Mouse (Mus musculus): ENCODE measurements around the gene Tmem86b. TPM values are rescaled to one million over a fixed set of nuclear protein-coding genes. Genes with fewer than 3 reads are reported as not detected.
A peak's percentile ranks its signal among the peaks of the same experiment; 100 is the strongest.

Gene Tmem86b
- polyA plus RNA-seq, 1 experiment from 2014 or later, result 2.0 TPM

DNA sequence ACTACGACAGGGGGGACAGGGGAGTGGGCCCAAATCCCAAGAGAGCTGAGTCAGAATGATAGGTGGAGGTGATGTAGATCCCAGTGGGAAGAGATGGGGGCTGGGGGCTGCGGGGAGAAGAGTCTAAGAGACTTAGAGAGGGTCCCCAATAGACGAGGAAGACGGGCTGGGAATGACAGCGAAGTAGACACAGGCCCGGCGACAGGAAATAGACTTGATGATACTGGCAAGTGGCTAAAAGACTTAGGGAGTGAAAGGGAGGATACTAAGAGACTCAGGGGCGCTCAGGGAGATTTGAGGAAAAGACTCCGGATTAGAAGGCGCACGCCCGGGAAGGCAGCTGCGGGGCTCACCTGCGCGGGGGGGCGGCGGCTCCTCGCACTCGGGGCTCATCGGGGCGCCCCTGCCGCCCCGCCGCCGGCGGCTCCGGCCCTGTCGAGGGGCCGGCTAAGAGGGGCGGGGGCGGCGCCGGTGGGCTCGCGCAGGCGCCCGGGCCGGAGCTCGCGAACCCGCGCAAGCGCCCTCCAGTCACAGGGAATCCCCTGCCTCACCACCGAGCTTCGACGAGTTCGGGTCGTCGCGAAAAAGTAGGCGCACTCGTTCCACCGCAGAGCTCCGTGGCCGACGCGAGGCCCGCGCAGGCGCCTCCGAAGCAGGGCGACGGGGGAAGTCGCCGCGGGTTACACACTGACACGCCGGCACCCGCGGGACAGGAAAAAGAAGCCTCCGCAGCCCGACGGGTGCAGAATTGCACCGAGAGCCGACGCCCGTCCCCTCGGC, 27.1 kb upstream of the Tmem86b start:
- H3K4me2 ChIP-seq, result peak overlapping the region; percentile 78
- peak overlapping the region; percentile 94 for H3K9ac ChIP-seq
- peaks cover 49% of the 10 kb centered on the region for H3K4me1 ChIP-seq
- H3K9me3 ChIP-seq, result no peaks in the 10 kb centered on the region
- WGBS, result under 1% methylated on average over 78 of the region's 78 CpGs
- H3K4me3 ChIP-seq, result peak overlapping the region; percentile 83
- H3K27me3 ChIP-seq, result no peaks in the 10 kb centered on the region
- H3K27ac ChIP-seq, result peak overlapping the region; percentile 97
- ATAC-seq (ENCODE audit: insufficient number of reproducible peaks, insufficient read depth, low FRiP score, low TSS enrichment, low read depth), result peak; percentile 46
- H3K36me3 ChIP-seq, result peaks cover 10% of the 10 kb centered on the region

DNA sequence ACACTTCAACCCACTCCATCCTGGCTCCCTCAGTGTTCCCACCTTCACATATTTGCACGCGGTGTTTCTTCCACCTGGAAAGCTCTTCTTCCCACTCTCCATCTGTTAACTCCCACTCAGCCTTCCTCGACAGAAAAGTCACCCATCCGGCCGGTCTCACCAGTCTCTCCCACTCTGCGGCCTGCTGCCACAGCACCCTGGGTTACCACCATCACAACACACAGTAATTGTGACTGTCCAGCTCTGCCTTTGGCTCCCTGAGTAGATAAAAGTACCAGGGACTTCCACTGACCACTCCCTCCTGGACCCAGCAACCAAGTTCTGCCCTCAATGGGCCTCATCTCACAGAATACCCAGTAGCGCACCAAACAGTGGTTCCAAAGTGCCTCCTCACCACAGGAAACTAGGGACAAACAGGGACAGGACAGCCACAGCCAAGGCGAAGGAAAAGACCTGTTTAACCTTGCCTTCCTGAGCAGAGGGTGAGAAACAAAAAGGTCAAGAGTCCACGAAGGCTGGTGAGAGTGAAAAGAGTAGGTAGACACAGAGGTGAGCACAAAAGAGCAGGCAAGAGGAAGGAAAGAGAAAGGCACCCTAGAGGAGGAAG, 26.4 kb upstream of the Tmem86b start:
- no peak for ATAC-seq (ENCODE audit: insufficient number of reproducible peaks, insufficient read depth, low FRiP score, low TSS enrichment, low read depth)
- Histone ChIP-seq H3K4me3 (peak overlapping the region; percentile 83), H3K4me1 (peaks cover 51% of the 10 kb centered on the region), H3K4me2 (peak overlapping the region; percentile 78), H3K9me3 (no peaks in the 10 kb centered on the region), H3K36me3 (peaks cover 10% of the 10 kb centered on the region), H3K9ac (peak overlapping the region; percentile 94), H3K27ac (no peak overlapping the region), H3K27me3 (no peaks in the 10 kb centered on the region)
- 46% methylated on average over 9 of the region's 9 CpGs for whole genome bisulfite sequencing

DNA sequence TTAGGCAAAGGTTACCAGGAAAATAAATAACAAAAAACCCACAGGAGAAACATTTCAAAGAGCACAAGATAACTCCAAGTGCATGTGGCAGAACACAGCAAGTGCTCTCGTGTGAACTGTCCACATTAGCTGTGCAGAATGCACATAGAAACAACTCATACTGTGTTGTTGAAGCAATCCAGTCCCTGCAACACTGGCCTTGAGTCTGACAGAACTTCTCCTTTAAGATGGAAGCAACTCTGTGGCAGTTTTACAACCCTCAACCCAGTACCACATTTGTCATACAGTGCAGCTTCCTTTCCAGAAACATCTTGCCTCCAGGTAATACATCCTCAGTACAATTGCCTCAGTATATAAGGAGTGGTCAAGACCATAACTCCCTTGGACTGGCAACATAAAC, 25.6 kb upstream of the Tmem86b start:
- Histone ChIP-seq H3K4me1 (peaks cover 55% of the 10 kb centered on the region), H3K27me3 (no peaks in the 10 kb centered on the region), H3K36me3 (peaks cover 10% of the 10 kb centered on the region; the same call in 1 of the 2 replicates), H3K9ac (peak overlapping the region; percentile 94), H3K4me2 (peak overlapping the region; percentile 78), H3K27ac (no peak overlapping the region), H3K9me3 (no peaks in the 10 kb centered on the region), H3K4me3 (peak overlapping the region; percentile 83)
- no peak for ATAC-seq (ENCODE audit: insufficient number of reproducible peaks, insufficient read depth, low FRiP score, low TSS enrichment, low read depth)
- 62% methylated on average over 1 of the region's 1 CpGs for WGBS

DNA sequence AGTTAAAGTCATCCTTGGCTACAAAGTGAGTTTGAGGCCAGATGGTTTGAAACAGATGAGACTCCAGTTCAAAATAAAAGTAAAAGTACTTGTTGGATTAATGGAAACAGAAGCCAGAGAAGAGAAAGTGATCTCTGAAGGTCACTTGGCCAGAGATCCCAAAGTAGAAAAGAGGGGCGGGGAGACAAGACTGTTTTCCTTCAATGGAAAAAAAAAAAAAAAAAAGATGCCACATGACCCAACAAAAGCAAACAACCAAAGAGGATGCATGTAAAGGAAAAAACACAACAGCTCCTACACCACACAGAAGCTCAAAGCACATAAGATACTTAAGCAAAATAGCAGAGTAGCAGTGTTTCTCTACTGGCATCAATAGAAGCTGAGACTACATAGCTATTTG, 24.7 kb upstream of the Tmem86b start:
- Histone ChIP-seq H3K4me1 (peaks cover 55% of the 10 kb centered on the region), H3K27ac (no peak overlapping the region), H3K4me3 (no peak overlapping the region), H3K36me3 (peaks cover 17% of the 10 kb centered on the region), H3K9me3 (no peaks in the 10 kb centered on the region), H3K9ac (no peak overlapping the region), H3K4me2 (no peak overlapping the region), H3K27me3 (no peaks in the 10 kb centered on the region)
- ATAC-seq (ENCODE audit: insufficient number of reproducible peaks, insufficient read depth, low FRiP score, low TSS enrichment, low read depth), result no peak
- WGBS, result 80% methylated on average over 1 of the region's 1 CpGs

DNA sequence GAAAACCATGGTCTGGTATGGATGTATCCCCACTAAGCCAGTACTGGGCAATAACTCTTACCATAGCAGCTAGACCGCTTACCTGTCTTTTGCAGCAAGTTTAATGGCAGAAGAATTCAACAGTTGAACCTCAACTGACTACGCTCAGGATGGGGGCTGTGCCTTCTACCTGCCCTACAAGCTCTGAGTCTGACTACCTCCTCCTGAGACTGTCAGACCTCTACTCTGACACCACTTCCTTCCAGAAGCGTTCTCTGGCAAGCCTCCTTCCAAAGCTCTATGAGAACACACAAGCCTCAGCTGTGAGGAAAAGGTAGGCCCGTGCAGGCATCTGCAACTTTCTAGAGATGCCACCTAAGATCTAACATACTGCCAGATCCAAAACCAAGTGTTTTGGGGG, 24.2 kb upstream of the Tmem86b start:
- Histone ChIP-seq H3K4me2 (no peak overlapping the region), H3K36me3 (peaks cover 17% of the 10 kb centered on the region), H3K9ac (no peak overlapping the region), H3K27ac (no peak overlapping the region), H3K27me3 (no peaks in the 10 kb centered on the region), H3K4me3 (no peak overlapping the region), H3K9me3 (no peaks in the 10 kb centered on the region), H3K4me1 (peaks cover 50% of the 10 kb centered on the region)
- WGBS, result 86% methylated on average over 4 of the region's 4 CpGs
- no peak for ATAC-seq (ENCODE audit: insufficient number of reproducible peaks, insufficient read depth, low FRiP score, low TSS enrichment, low read depth)

DNA sequence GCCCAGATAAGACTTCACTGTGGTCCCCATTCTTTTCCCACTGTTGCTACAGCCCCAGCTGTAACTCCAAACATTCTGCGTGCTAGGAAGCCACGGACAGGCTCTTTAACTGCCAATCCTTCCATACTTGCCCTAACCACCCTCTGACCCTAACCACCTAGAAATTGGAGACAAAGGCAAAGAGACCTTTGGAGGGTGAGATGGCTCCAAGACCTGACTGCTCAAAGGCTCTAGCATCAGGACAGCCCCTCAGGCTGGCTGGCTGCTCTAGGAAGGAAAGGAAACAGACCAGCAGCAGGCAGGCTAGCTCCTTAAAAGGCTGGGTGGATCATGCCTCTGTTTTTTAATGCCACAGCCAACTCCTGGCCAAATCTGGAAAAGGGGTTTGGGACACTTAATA, 23.0 kb upstream of the Tmem86b start:
- no peak for ATAC-seq (ENCODE audit: insufficient number of reproducible peaks, insufficient read depth, low FRiP score, low TSS enrichment, low read depth)
- Histone ChIP-seq H3K36me3 (peaks cover 17% of the 10 kb centered on the region), H3K9ac (0 out of 2 replicates have a peak overlapping the region, but pooled peaks have one; percentile 17), H3K4me2 (no peak overlapping the region), H3K4me1 (peaks cover 43% of the 10 kb centered on the region), H3K27ac (no peak overlapping the region), H3K27me3 (no peaks in the 10 kb centered on the region), H3K4me3 (no peak overlapping the region), H3K9me3 (no peaks in the 10 kb centered on the region)
- WGBS, result 92% methylated on average over 2 of the region's 2 CpGs

DNA sequence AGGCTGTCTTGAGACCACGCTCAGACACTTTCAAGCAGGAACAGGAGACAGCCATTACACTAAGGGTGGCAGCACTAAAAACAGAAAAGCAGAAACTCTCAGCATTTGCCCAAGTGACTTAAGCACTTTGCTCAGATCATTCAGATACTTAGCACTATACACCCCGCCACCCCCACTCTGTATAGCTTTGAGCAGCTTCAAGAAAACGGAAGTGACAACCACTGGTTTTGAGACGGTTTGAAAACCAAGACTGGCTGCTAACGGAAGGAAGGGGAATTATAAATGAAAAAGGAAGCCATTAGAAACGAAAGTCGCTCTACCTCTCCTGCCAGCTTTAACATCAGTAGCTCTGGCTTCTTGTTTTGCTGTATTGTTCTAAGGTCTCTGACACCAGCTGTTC, 22.6 kb upstream of the Tmem86b start:
- 79% methylated on average over 7 of the region's 7 CpGs for WGBS
- Histone ChIP-seq H3K4me2 (no peak overlapping the region), H3K9me3 (no peaks in the 10 kb centered on the region), H3K4me1 (peaks cover 43% of the 10 kb centered on the region), H3K27ac (no peak overlapping the region), H3K4me3 (no peak overlapping the region), H3K27me3 (no peaks in the 10 kb centered on the region), H3K9ac (0 out of 2 replicates have a peak overlapping the region, but pooled peaks have one; percentile 17), H3K36me3 (peaks cover 17% of the 10 kb centered on the region)
- ATAC-seq (ENCODE audit: insufficient number of reproducible peaks, insufficient read depth, low FRiP score, low TSS enrichment, low read depth), result no peak

DNA sequence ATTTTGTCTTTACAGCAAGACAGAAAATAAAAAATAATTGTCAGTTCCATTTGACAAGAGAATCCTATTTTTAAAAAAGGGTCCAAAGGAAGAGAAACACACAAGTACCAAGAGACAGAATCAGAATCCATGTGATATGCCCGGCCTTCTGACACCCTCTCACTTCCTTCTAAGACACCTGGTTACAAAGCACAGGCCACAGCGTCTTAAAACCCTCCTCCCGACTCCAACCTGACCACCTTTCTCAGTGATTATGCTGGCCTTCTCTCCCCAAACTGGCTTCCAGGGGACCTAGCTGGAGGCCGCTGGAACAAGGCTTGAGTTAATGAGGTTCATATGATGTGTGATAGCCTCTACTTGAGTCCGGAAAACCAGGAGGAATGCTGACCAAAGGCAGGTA, 22.1 kb upstream of the Tmem86b start:
- Histone ChIP-seq H3K27ac (no peak overlapping the region), H3K9ac (0 out of 2 replicates have a peak overlapping the region, but pooled peaks have one; percentile 11), H3K4me2 (no peak overlapping the region), H3K4me3 (no peak overlapping the region), H3K36me3 (peaks cover 17% of the 10 kb centered on the region), H3K27me3 (no peaks in the 10 kb centered on the region), H3K4me1 (peaks cover 43% of the 10 kb centered on the region), H3K9me3 (no peaks in the 10 kb centered on the region)
- WGBS, result 68% methylated on average over 5 of the region's 5 CpGs
- ATAC-seq (ENCODE audit: insufficient number of reproducible peaks, insufficient read depth, low FRiP score, low TSS enrichment, low read depth), result no peak

DNA sequence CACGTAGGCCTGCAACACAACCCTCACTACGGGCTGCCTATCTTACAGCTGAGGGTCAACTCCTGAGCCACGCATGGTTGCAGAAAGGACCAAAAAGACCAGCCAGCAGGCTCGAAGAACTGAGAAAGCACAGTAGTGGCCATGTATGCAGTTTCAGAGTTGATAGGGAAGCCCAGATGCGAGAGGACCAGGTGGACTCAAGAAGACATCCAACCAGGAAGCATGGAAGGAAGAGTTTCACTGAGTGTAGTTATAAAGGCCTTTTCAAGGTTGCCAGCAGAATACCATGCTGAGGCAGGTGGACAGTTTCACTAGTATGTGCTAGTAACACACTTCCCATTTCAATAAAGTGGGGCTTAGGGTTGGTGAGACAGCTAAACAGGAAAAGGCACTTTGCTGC, 21.5 kb upstream of the Tmem86b start:
- peaks cover 41% of the 10 kb centered on the region for H3K4me1 ChIP-seq
- 93% methylated on average over 5 of the region's 5 CpGs for WGBS
- H3K27me3 ChIP-seq, result no peaks in the 10 kb centered on the region
- no peak for ATAC-seq (ENCODE audit: insufficient number of reproducible peaks, insufficient read depth, low FRiP score, low TSS enrichment, low read depth)
- no peak overlapping the region for H3K4me3 ChIP-seq
- no peak overlapping the region for H3K27ac ChIP-seq
- no peak overlapping the region for H3K4me2 ChIP-seq
- H3K9ac ChIP-seq, result no peak overlapping the region
- no peaks in the 10 kb centered on the region for H3K9me3 ChIP-seq
- peaks cover 17% of the 10 kb centered on the region for H3K36me3 ChIP-seq

DNA sequence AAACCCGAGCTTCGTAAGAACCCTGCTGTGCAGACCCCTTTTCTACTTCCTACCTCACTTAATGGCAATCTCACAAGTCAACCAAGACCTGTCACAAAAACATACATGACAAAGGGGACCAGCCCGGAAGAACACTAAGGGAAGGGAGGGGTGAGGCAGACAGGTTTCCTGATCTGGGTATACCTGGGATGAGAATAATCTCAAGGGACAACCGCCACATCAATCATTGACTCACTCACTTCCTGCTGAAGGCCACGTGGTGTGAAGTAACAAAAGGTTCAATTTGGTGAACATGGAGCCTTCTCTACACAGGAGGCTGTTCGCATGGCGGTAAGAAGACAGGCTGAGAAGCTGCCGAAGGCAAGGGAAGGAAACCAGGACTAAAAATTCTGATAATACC, 20.4 kb upstream of the Tmem86b start:
- Histone ChIP-seq H3K9ac (no peak overlapping the region), H3K4me2 (no peak overlapping the region), H3K36me3 (peaks cover 28% of the 10 kb centered on the region), H3K4me3 (no peak overlapping the region), H3K4me1 (peaks cover 30% of the 10 kb centered on the region), H3K9me3 (no peaks in the 10 kb centered on the region), H3K27me3 (no peaks in the 10 kb centered on the region), H3K27ac (no peak overlapping the region)
- 89% methylated on average over 8 of the region's 8 CpGs for WGBS
- ATAC-seq (ENCODE audit: insufficient number of reproducible peaks, insufficient read depth, low FRiP score, low TSS enrichment, low read depth), result no peak

DNA sequence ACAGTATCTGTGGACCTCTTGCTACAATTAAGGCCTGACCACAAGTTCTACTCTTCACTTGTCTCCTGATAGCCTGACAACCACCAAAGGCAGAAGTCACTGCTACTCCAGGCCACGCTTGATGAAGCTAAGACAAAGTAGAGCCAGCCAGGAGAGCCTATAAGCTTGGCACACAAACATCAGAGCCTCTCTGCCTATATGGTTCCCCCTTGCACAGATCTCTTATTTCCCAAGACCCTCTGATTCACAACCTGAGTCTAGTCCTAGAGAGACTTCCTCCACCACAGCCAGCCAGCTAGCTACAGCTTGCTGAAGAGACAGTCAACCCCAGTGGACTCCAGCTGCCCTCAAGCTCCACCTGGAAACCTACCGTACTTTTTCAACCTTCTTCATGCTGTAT, 16.8 kb upstream of the Tmem86b start:
- Histone ChIP-seq H3K36me3 (peaks cover 64% of the 10 kb centered on the region), H3K4me1 (0 out of 2 replicates have a peak, but pooled peaks cover 6% of the 10 kb centered on the region), H3K9ac (no peak overlapping the region), H3K9me3 (no peaks in the 10 kb centered on the region), H3K4me2 (no peak overlapping the region), H3K27ac (no peak overlapping the region), H3K4me3 (no peak overlapping the region), H3K27me3 (no peaks in the 10 kb centered on the region)
- ATAC-seq (ENCODE audit: insufficient number of reproducible peaks, insufficient read depth, low FRiP score, low TSS enrichment, low read depth), result no peak
- WGBS, result 92% methylated on average over 2 of the region's 2 CpGs

DNA sequence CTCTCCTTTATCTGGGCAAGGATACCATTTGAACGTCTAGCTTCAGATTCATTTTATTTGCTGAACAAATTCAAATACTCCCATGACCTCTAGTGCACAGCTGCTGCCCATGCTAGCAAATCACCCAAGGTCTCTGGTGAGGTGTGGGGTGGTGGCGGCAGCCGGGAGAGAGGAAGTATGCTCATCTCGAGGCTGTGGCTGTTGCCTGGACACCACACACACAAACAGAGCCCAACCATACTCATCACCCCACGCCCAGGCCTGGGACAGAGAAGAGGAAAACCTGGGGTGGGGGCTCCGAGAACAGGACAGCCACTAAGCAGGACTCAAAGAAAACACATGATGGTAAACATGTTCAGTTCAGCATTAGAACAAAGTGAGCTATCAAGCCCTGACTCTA, 16.1 kb upstream of the Tmem86b start:
- Histone ChIP-seq H3K4me1 (0 out of 2 replicates have a peak, but pooled peaks cover under 1% of the 10 kb centered on the region), H3K9ac (no peak overlapping the region), H3K9me3 (no peaks in the 10 kb centered on the region), H3K27me3 (no peaks in the 10 kb centered on the region), H3K4me2 (no peak overlapping the region), H3K36me3 (peaks cover 65% of the 10 kb centered on the region), H3K27ac (no peak overlapping the region), H3K4me3 (no peak overlapping the region)
- no peak for ATAC-seq (ENCODE audit: insufficient number of reproducible peaks, insufficient read depth, low FRiP score, low TSS enrichment, low read depth)
- WGBS, result 76% methylated on average over 6 of the region's 6 CpGs

Data from embryonic facial prominence, embryonic 13.5 days (tissue).